Mouse (Mus musculus) urinary bladder, postnatal 10 days (tissue): ENCODE measurements around the gene Pir.

Experiments
- DNase-seq: peaks from one replicate; pipeline ENCODE4 v3.0.0; 2022; ENCODE audit warnings: low spot score

The Pir gene

DNA sequence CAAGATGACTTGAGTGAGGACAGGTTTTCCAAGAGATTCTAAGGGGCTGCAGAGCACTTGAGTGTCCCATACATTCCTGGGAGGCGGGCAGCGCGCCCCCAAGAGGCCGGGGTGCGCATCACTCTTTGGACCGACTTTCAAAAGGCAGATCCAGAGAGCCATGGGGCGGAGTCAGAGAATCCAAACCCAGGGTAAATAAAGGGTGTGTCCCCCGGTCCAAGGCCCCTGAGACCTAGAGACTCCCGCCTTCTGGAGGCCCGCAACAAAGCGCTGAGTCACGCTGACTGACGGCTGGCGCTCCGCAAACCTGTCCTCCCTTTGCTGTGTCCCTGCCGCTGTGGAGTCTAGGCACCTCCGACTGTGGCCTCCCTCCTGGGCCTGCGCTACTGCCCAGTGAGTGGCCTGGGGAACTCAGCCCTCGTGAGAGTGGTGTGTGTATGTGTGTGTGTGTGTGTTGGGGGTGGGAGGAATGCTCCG is at the start of gene Pir:
Pir (plus strand) TSS at position 87 of the 477 bp plus-strand sequence.
- peak; percentile 10 for DNase-seq

DNA sequence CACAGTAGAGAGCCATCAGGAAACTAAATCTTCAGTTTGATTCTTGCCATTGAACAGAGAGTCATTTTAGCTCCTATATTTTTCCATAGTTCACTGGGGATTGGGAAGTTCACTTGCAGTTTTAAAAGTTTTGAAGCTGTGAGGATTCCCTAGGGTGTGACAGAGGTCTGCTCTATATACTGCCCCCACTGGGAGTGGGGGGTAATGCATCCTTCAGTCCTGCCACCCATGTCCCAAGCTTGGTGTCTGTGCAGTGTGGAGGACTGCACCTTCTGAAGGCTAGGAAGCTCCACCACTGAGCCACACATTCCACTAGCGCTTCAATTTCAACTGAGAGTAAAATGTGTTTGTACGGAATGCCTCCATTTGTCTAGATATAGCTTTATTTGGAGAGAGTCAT is 47.2 kb upstream of the Pir start:
- no peak for DNase-seq

DNA sequence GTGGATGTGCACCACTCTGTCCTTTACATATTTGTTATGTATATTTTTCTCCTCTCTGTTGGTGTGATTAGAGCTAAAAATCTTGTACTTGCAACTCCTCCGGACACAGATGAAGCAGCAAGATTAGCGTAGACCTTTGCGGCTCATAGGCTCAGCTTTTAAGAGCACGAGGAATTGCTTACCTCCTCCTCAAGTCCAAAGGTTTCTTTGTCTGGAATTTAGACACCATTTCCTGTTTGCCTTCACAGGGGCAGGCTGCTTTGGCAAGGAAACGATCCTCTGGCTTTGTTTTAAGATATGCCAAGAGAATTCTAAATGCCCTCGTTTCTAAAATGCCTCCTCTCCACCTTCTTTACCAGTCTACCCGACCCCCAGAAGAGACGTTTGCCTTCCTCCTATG is 35.8 kb upstream of the Pir start:
- no peak for DNase-seq

DNA sequence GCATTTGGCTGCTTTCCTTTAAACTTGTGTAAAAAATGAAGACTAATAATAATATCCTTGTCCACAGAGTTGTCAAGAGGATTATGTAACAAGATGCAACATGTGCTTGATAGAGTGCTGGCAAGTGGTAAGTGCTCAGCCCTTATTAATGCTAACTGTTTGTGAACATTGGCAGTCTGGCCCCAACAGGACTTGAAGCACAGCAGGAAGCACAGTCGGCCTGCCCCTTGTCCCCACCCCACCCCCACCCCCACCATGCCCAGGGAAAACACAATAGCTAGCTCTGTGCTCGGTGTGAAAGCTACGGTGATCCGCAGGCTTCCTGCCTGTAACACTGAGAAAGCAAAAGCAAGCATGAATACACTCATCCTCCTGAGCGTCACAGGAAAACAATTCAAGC is 23.5 kb upstream of the Pir start:
- no peak for DNase-seq

DNA sequence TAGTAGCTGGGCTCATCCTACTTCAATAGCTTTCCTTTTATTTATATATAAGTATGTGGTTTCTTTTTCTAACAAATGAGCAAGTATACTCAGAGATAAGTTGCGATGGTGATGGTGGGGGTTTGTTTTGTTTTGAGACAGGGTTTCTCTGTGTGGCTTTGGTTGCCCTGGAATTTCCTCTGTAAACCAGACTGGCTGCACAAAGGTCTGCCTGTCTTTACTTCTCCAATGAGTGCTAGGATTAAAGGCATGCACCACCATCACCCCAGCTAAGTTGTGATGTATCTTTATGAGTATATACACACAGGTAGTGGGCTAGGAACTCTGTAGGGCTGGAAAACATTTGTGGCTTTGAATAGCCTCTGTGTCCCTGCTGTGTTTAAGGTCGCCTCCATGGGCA is 22.4 kb upstream of the Pir start:
- no peak for DNase-seq

DNA sequence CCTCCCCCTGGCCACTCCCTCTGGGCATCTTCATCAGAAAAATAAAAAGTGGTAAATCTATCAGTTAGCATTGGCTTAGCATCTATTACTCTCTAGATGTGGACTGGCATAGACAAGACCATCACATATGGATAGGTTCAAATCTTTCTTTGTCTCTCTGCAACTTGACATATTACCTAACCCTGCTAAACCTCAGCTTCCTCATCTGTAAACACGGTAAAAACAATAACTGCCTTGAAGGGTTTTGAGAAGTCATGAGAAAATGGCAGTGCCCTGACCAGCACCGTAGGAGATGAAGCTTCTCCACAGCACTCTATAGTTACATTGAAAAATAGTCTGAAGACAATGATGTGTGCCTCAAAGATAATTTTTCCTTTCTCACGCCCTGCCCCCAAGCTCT is 12.6 kb upstream of the Pir start:
- no peak for DNase-seq

DNA sequence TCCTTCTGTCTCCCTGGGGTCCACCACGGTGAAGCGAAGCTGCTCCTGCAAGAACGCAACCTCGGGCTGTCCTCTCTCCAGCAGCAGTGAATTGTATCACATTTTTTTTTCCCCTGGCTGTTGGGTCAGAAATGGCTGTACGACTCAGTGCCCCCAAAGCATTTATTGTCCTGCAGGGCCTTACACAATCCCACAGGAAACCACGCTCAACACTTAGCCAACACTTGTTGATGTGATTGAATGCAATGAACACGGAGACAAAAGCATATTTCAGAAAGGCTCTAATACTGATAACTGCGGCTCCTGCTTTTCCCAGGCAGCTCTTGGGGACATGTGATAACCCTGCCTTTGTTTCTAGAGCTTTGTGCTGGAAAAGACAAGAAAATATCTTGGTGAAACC is 11.1 kb upstream of the Pir start, which contains the start of gene Bmx:
Bmx (minus strand) TSS at position 137 of the 400 bp plus-strand sequence.
- no peak for DNase-seq

DNA sequence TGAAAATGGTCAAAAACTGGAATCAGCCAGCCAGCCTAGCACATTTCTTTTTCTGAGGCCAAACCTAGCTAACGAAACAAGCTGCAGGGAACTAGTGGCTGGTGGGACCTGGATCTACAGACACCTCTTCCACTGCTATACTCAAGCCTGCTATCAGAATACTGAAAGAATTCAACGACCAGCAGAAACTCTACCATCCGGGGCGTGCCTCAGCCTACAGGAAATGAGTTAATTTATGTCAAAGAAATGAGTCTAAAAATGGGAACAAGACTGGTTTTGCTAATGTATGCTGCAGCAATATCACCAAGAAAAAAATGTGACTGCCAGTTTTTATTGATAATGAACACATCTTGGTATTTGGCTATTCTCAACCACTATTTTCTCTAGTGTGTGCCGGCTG is 10.5 kb upstream of the Pir start:
- no peak for DNase-seq

DNA sequence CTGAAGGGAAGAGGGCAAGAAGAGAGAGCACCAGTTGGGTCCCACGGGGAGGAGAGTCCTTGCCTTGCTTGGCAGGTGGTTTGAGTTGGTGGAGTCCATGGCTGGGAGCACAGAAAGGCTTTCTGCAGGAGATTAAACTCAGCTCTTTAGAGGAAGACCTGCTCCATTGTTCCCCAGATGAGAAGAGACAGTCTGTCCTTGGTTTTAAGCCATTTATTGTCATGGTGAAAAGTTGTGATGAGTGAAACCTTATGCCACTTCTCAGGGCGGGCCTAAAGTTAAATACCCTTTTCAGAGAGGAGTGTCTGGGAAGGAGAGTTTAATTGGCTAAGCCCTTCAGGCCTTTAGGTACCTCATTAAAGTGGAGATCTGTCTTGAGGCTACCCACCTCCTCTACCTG is 6.9 kb upstream of the Pir start:
- DNase-seq = no peak

DNA sequence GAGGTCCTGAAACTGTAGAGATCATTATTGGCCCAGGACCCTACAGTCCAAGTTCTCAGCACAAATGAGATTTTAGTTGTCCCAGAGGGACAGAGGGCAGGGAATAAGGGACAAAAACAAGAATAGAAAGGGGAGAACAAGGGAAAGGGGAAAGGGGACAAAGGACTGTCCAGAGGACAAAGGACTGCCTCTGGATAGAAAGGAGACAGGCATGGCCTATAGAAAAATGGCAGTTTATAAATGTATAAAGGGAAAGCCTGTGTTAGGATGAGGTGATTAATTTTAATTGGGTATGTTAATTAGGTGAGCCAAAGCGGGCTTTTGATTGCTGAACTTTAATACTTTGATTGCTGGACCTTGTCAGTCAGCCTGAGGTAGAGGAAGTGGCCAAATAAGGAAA is 4.3 kb upstream of the Pir start:
- no peak for DNase-seq

DNA sequence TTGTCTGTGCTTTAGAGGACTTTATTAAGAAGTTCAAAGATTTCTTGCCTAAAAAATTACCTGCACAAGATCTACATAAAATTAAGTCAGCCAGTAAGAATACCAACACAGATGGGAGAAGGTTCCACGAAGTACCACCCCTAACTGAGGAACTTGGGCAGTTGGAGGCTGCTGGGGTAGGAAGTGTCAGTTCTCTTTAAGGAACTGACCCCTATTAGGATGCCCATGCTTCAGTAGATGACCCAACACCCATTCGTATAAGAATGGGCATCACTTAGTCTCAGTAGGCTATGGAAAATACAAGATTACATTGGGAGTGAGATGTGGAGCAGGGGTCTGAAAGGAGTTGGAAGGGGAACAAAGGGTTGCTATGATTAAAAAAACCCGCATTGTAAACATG is 1.4 kb downstream of the Pir start:
- DNase-seq = no peak

DNA sequence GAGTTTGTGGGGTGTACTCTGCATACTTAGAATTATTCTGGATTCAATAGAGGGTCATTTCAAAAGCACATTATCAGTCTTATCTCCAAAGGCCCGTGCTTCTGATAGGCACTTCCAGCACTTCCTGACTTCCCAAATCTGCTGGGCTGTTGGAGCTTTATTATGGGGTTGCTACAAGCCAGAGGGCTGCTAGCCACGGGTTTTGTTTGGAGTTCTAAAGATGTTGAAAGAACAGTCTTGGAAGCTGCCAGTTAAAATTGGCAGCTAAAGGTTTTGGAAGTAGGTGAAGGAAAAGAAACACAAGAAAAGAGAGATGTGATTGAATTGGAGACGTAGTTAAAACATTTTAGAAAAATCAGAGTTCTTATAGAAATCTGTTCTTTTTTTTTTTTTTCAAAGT is 6.4 kb downstream of the Pir start:
- DNase-seq = no peak

DNA sequence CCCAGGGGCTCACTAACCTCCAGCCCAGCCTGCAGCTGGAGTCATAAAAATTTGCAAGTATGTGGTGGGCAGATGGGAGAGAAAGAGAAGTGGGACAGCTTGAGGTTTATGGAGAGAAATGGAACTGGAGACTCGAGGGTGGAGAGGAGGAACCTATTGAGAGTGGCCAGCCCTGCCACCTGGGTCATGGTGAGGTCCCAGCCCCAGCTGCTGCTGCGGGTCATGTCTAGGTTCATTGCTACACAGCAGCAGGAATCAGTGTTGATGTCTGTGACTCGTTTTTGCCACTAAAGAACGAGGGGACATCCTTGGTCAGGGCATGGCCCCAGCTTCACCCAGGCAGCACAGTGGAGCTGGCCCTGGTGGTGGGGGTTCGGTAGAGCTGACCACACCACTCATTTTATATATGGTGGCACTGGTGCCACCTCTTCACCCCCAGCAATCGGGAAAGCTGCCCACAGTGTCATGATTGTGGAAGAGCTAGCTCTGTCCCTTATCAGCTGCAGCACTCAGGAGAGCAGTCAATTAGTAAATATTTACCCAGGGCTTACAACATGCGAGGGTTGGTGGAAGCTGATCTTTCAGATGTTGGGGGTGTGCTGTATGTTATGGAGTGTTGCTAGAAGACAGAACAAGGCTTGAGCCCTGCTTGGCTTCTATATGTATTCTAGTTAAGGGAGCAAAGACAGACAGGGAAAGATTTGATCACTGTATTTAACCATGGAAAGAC is 11.9 kb downstream of the Pir start:
- DNase-seq = no peak

DNA sequence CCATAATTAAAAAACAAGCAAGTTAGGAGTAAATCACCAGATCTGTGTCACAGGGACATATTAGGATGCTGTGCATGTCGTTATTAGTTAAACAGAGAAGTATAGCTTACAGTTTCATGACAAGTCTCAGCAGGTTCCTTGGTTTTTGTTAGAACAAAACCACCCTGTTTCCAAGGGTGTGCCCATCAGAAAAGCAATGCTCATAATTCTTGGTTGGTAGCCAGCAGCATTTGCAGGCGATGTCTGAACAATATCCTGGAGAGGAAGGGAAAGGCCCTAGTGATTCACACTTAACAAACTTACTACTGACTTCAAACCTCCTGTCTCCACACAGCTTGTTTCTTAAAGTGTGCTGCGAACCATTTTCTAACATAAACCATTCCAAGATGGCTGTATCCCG is 14.6 kb downstream of the Pir start:
- no peak for DNase-seq

DNA sequence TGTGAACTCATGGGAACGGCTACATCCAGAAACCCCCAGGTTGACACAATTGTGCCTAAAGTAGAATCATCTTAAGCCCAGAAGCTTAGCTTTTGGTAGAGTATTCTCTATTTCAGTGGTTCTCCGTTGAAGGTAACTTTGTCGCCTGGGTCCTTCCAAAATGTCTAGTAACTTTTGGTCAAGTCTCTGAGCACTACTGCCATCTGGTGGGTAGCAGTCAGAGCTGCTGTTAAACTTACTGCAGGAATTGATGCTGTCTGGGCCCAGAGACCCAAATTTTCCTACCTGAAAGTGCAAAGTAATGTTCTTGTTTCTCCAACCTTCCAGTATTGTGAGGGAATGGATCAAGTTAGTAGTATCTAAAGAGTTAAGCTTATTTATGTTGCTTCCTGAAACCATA is 17.9 kb downstream of the Pir start:
- no peak for DNase-seq

DNA sequence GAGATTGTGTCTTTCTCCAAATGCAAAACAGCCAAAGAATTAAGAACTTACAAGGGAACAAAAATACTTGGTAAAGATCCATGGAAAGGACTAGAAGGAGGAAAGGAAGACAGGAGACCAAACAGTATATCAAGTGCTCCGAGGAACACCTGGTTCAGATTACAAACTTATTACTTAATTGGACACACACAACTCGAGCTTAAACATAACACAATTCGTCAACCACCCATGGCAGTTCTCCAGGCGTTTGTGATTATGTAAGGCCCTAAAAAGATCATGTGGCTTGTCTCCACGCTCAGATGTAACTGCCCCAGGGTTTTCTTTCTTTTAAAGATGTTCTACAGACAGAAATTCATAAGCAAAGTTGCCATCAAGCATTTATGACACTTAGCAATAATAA is 22.0 kb downstream of the Pir start:
- no peak for DNase-seq

DNA sequence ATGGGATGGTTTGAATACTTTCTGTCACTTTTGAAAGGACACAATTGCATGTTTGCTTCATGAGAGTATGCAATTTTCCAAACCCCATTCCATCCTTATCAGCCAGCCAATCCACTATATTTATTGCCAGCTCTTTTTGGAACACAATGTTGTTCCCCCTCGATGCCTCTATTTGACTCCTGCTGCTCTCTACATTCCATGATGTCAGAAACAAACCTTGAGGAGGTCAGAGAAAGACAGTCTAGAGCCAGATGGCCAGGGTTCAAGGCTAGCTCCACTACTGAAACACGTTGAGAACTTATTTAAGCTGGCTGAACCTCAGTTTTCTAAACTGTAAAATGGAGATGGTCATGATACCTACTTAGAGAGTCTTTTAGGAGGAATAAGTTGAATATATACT is 37.1 kb downstream of the Pir start:
- no peak for DNase-seq

DNA sequence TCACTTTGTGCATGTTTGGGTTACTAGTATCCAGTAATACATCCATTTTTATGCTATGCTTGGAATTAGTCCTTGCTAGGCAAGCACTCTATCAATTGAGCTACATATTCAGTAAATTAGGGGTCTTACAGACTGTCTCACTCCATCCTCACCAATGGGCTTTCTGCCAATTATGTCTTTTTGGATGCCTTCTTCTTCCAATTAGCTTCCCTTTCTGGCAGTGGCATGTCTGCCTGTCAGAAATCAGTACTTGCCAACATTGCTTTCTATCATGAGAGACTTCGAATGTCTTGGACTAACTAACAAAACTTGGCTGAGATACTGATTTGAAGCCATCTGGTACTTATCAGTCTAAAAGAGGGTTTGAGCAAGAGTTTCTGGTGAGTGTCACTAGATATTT is 44.7 kb downstream of the Pir start:
- DNase-seq = no peak

DNA sequence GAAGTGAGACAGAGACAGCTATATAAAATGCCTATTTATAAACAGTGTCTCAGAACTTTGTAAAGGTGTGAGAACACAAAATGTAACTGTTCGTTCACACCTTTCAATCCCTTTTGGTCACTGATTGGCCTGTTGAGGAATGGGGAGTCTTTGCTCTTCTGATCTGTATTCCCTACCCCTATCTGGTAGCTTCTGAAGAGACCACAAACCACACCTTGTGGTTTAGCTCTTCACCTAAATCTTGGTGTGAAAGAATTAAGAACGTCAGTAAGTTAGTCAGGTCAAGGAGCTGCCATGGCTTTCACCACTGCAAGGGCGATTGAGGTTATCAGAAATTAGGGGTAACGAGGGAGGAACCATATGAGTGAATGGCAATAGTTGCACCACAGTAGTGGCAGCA is 49.4 kb downstream of the Pir start:
- no peak for DNase-seq

DNA sequence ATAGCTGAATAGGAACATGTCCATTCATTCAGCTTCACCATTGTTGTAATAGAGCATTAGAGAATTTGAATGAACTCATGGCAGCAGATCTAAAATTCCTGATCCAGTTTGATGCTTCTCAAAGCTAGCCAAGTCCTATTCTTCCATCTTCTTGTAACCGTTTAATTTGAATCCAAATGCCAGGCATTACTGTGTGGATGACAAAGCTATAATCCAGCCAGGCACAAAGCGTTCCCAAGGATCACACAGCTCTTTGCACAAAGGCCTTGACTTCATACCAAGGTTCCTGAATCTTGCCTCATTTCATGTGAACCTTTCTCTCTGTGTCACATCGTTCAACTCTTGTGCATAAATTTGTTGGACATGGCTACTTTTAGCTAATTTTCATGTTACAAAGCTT is 50.9 kb downstream of the Pir start:
- DNase-seq = no peak

DNA sequence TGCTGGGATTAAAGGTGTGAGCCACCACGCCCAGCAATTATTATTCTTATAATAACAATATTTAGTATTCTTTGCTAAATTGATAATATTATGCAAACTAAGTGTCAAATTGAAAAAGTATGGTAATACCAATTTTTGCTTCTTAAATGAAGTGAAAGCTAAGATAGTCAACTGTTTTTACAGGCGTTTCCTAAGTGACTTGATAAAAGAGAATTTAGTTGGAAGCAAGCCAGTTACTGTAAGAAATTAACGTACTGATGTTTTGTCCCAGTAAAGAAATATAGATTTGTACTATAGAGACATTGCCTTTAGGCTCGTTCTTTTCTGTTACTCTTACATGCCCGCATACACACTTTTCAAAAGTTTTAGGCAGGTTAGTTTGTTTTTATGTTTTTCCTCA is 53.3 kb downstream of the Pir start:
- no peak for DNase-seq

DNA sequence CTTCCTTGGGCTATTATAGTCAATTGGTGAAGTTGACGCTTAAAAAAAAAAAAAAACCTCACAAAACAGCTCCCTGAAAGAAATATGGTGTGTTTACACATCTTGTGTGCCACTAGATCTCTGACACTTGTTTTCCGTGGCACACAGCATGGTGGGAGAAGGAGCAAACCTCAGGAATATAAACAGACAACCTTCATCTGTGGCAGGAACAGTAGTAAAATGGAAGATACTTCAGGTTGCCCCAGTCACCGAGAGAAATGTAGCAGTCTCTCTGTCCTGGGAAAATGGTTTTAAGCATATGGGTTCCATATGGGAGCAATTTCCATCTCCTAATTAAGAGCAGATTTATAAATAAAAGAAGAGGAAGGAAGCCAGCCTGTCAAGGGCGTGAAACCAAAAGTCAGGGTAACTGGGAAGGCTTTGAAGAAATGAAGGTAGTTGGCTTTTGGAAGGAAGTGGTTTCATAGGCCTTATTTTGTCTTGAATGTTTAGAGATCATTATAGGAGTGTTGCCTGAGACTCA is 54.3 kb downstream of the Pir start:
- DNase-seq = no peak

DNA sequence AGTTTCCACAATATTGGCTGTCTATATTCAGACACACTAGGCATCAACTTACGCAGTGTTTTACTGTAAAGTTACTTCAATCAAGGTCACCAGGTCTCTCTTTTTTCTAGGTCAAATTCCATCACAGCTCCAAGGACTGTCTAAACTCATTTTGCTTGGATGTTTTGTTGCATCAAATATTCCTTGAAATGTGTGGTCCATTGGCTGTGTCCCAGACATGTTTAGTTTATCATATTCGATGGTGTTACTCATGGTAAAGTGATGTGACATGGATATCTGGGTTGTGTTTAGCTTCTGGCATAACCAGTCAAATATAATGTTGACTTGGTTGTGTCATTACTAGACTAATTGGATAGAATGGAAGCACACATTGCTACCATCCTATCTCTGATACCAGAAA is 61.2 kb downstream of the Pir start:
- DNase-seq = no peak

DNA sequence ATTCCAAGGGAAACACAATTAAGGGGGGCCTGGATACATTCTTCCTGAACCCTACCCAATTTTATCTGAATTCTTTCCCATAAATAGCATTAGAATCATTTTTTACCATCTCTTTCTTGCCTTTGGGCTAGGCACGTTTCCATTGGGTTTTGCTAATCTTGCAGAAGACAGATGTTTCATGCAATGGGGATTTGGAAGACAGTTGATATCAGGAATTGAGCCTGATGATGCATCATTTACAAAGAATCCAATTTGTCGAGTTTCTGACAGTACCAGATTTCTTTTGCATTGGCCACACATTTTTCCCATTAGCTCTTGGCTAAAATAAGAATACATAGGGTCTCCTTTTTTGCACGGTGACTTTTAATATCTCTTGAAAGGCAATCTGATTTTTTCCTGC is 61.6 kb downstream of the Pir start:
- DNase-seq = no peak
